Mouse (Mus musculus): ENCODE results near the gene Pot1b. TPM values are rescaled to one million over a fixed set of nuclear protein-coding genes. Genes with fewer than 3 reads are reported as not detected.

The Pot1b gene
- polyA plus RNA-seq (2012; rRNA removed) (16.8 and 18.3 TPM in 2 replicates), polyA plus RNA-seq (2014; fragmentation: Nextera tagmentation; extraction: Ambion mirVana) (6.9 and 7.9 TPM in 2 replicates)

DNA sequence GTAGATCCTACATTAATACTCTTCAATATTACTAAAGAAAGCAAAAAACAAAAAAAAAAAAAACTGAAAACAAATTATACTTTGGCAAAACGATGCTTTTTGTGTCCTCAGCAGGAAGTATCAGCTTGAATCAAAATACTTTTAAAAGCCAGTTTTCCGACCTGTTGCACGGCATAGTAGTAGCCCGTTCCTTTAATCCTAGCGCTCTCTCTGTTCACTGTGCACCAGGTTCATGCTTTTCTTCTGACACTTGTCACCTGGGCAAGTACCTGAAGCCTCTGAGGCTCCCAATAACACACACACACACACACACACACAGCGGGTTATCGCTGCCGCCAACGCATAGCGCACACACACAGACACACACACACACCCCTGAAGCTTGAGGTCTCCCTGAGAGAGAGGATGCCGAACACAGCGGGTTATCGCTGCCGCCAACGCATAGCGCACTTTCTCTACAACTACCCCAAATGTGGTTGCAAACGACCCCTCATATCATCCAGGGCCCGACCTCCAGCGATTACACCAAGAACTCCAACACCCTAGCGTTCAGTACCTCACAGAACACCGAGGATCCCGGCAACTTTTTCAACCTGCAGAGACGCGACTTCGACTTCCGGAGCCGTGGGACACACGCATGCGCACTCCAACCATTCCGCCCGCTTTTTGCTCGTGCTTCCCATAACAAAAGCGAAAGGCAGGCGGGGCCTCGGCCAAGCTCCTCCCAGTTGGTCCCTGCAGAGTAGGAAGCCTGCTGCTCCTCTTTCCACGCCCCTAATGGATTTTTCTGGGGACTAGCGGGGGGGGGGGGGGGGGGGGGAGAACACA lies at the start of gene Pot1b:
Gene Pot1b (minus strand): TSS at position 645 of the 828 bp plus-strand sequence.
- under 1% methylated on average over 36 of the region's 37 CpGs for WGBS
- H3K4me1 ChIP-seq (ENCODE audit: control insufficient read depth, insufficient read depth, low read length) = no peaks in the 10 kb centered on the region
- no peak for TF ChIP-seq POLR2A (IDR thresholded peaks at IDR 0.05; ENCODE audit: borderline replicate concordance, extremely low read depth, insufficient read depth, insufficient read length)
- H3K9ac ChIP-seq (ENCODE audit: low read depth, low read length, severe bottlenecking) = peak within 1 kb of the TSS; percentile 68
- ATAC-seq (ENCODE audit: low FRiP score, low read depth) = peak; percentile 98
- H3K4me2 ChIP-seq (replicated peaks; ENCODE audit: low read depth, low read length, severe bottlenecking) = peak within 1 kb of the TSS; percentile 75
- H3K9me3 ChIP-seq (ENCODE audit: control insufficient read depth, low read length) = no peaks in the 10 kb centered on the region
- H3K4me3 ChIP-seq (replicated peaks; ENCODE audit: low read length) = peak within 1 kb of the TSS; percentile 73
- H3K36me3 ChIP-seq (ENCODE audit: control insufficient read depth, insufficient read depth, low read length) = peaks cover 9% of the 10 kb centered on the region; the same call in 1 of the 2 replicates
- H3K27me3 ChIP-seq (ENCODE audit: control insufficient read depth, insufficient read depth, low read length) = no peaks in the 10 kb centered on the region
- peak; percentile 98 for DNase-seq (ENCODE audit: low spot score)
- peak within 1 kb of the TSS; percentile 52; the same call in 1 of the 2 replicates for H3K27ac ChIP-seq (replicated peaks; ENCODE audit: low read depth, low read length)

DNA sequence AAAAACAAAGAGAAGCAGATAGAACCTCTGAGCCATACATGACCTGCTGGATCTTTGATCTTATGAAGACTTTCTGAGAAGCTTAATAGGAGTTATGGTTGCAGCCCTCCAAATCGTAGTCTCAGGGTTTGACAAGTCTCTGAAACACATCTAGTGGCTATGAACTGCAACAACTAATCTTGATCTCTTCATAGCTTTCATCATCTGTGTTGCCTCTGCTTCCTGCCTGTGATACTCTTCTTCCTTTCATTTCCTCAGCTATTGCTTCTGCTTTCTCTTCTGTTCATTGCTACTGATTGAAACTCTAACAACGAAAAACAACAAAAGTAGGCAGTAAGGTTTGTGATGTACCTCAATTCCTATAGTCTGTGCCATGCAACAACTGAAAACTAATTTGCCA lies 38.7 kb upstream of the Pot1b start:
- Histone ChIP-seq H3K36me3 (ENCODE audit: control insufficient read depth, insufficient read depth, low read length) (no peaks in the 10 kb centered on the region), H3K4me3 (replicated peaks; ENCODE audit: low read length) (no peak overlapping the region), H3K9me3 (ENCODE audit: control insufficient read depth, low read length) (no peaks in the 10 kb centered on the region), H3K27me3 (ENCODE audit: control insufficient read depth, insufficient read depth, low read length) (no peaks in the 10 kb centered on the region), H3K27ac (replicated peaks; ENCODE audit: low read depth, low read length) (no peak overlapping the region), H3K9ac (ENCODE audit: low read depth, low read length, severe bottlenecking) (no peak overlapping the region), H3K4me1 (ENCODE audit: control insufficient read depth, insufficient read depth, low read length) (no peaks in the 10 kb centered on the region), H3K4me2 (replicated peaks; ENCODE audit: low read depth, low read length, severe bottlenecking) (no peak overlapping the region)
- ATAC-seq (ENCODE audit: low FRiP score, low read depth) (no peak), DNase-seq (ENCODE audit: low spot score) (no peak)
- TF ChIP-seq POLR2A (IDR thresholded peaks at IDR 0.05; ENCODE audit: borderline replicate concordance, extremely low read depth, insufficient read depth, insufficient read length) = no peak
- 65% methylated on average over 2 of the region's 2 CpGs for WGBS

DNA sequence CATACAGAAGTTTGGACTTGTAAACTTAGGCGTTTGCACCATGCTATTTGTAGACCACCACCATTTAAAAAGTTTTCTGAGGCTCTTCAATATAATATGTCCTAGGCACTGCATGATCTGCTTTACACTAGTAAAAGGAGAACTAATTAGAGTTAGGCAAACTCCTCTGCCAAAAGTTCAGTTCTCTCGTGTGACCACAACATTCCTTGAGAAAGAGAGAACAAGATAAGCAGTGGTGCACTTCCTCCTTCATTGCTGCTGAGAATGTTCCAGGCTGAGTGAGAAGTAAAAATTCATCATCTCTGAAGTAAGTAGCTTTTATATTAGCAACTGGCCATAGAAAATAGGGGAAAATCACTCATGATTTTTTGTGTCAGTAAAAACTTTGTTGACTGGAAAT lies 37.4 kb upstream of the Pot1b start, which contains the start of gene Adgre4:
Gene Adgre4 (plus strand): TSS at position 199 of the 400 bp plus-strand sequence.
- H3K9me3 ChIP-seq (ENCODE audit: control insufficient read depth, low read length) = no peaks in the 10 kb centered on the region
- no peak for DNase-seq (ENCODE audit: low spot score)
- H3K27ac ChIP-seq (replicated peaks; ENCODE audit: low read depth, low read length) = no peak within 1 kb of the TSS
- TF ChIP-seq POLR2A (IDR thresholded peaks at IDR 0.05; ENCODE audit: borderline replicate concordance, extremely low read depth, insufficient read depth, insufficient read length) = no peak
- H3K36me3 ChIP-seq (ENCODE audit: control insufficient read depth, insufficient read depth, low read length) = no peaks in the 10 kb centered on the region
- 58% methylated on average over 2 of the region's 2 CpGs for WGBS
- H3K4me3 ChIP-seq (replicated peaks; ENCODE audit: low read length) = no peak within 1 kb of the TSS
- no peaks in the 10 kb centered on the region for H3K4me1 ChIP-seq (ENCODE audit: control insufficient read depth, insufficient read depth, low read length)
- no peak for ATAC-seq (ENCODE audit: low FRiP score, low read depth)
- no peaks in the 10 kb centered on the region for H3K27me3 ChIP-seq (ENCODE audit: control insufficient read depth, insufficient read depth, low read length)
- no peak within 1 kb of the TSS for H3K9ac ChIP-seq (ENCODE audit: low read depth, low read length, severe bottlenecking)
- no peak within 1 kb of the TSS for H3K4me2 ChIP-seq (replicated peaks; ENCODE audit: low read depth, low read length, severe bottlenecking)

DNA sequence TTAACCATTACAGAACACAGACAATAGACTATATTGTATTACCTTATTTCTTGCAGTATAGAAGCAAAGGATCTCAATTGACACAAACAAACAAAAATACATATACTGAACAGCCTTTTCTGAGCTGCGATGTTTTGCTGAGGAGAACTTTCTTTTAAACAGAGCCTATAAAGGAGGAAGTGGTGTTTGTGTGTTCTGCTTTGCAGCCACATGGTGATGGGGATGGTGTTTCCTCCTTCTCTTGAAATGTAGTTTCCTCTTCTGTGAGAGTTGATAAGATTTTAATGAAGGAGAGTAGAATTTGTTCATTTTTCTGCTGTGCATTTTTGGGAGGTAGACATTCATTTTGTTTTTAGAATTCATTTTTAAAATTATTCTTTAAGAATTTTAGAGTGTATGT lies 24.2 kb upstream of the Pot1b start:
- WGBS = 83% methylated on average over 1 of the region's 1 CpGs
- H3K9ac ChIP-seq (ENCODE audit: low read depth, low read length, severe bottlenecking) = no peak overlapping the region

DNA sequence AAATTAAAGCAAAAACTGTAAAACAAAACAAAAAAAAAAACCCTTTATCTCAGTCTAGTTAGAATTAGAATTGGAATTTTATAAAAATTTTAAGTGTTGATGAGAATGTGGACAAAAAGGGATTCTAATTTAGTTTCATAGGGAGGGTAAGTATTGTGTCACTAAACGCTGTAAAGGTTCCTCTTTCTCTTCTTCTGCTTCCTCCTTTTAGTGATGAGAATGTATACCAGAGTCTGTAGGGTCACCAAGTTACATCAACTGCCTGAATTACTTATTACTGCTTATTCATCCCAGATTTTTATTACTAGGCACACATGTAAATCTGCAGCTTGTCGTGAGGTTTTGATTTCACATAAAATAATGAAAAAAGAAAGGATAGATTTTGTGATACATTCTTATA lies 13.8 kb upstream of the Pot1b start:
- no peak for DNase-seq (ENCODE audit: low spot score)
- ATAC-seq (ENCODE audit: low FRiP score, low read depth) = no peak
- H3K4me3 ChIP-seq (replicated peaks; ENCODE audit: low read length) = no peak overlapping the region
- no peaks in the 10 kb centered on the region for H3K4me1 ChIP-seq (ENCODE audit: control insufficient read depth, insufficient read depth, low read length)
- WGBS = 75% methylated on average over 2 of the region's 2 CpGs
- H3K9ac ChIP-seq (ENCODE audit: low read depth, low read length, severe bottlenecking) = no peak overlapping the region
- H3K27me3 ChIP-seq (ENCODE audit: control insufficient read depth, insufficient read depth, low read length) = no peaks in the 10 kb centered on the region
- no peak for TF ChIP-seq POLR2A (IDR thresholded peaks at IDR 0.05; ENCODE audit: borderline replicate concordance, extremely low read depth, insufficient read depth, insufficient read length)
- H3K36me3 ChIP-seq (ENCODE audit: control insufficient read depth, insufficient read depth, low read length) = no peaks in the 10 kb centered on the region
- no peak overlapping the region for H3K27ac ChIP-seq (replicated peaks; ENCODE audit: low read depth, low read length)
- no peaks in the 10 kb centered on the region for H3K9me3 ChIP-seq (ENCODE audit: control insufficient read depth, low read length)
- H3K4me2 ChIP-seq (replicated peaks; ENCODE audit: low read depth, low read length, severe bottlenecking) = no peak overlapping the region

More for the DNA sequence above, 24.2 kb upstream of the Pot1b start:
- H3K4me2 ChIP-seq (replicated peaks; ENCODE audit: low read depth, low read length, severe bottlenecking) = no peak overlapping the region
- no peaks in the 10 kb centered on the region for H3K27me3 ChIP-seq (ENCODE audit: control insufficient read depth, insufficient read depth, low read length)
- TF ChIP-seq POLR2A (IDR thresholded peaks at IDR 0.05; ENCODE audit: borderline replicate concordance, extremely low read depth, insufficient read depth, insufficient read length) = no peak
- no peak for DNase-seq (ENCODE audit: low spot score)
- no peaks in the 10 kb centered on the region for H3K9me3 ChIP-seq (ENCODE audit: control insufficient read depth, low read length)
- ATAC-seq (ENCODE audit: low FRiP score, low read depth) = no peak
- H3K4me1 ChIP-seq (ENCODE audit: control insufficient read depth, insufficient read depth, low read length) = no peaks in the 10 kb centered on the region
- no peaks in the 10 kb centered on the region for H3K36me3 ChIP-seq (ENCODE audit: control insufficient read depth, insufficient read depth, low read length)
- no peak overlapping the region for H3K27ac ChIP-seq (replicated peaks; ENCODE audit: low read depth, low read length)
- H3K4me3 ChIP-seq (replicated peaks; ENCODE audit: low read length) = no peak overlapping the region

Data from limb, embryonic 14.5 days (tissue).